Mouse (Mus musculus) myocyte (in vitro differentiated cells): ENCODE data around the gene Slc27a5. TPM values are rescaled to one million over a fixed set of nuclear protein-coding genes. Genes with fewer than 3 reads are reported as not detected.

Source experiments
- H3K27me3 ChIP-seq: one replicate; pipeline ENCODE4 v1.6.1; 2011; ENCODE audit not compliant: control insufficient read depth, insufficient read depth, insufficient read length
- H3K36me3 ChIP-seq: one replicate; pipeline ENCODE4 v1.6.1; 2011; ENCODE audit not compliant: control insufficient read depth, insufficient read depth
- H3K4me2 ChIP-seq: one replicate; pipeline ENCODE4 v1.6.1; 2011; ENCODE audit warnings: low read depth, control low read depth
- H3K4me3 ChIP-seq: one replicate; pipeline ENCODE4 v1.5.1; 2011; ENCODE audit warnings: mild to moderate bottlenecking, control low read depth, moderate library complexity
- H3K79me2 ChIP-seq: one replicate; pipeline ENCODE4 v1.6.1; 2011; ENCODE audit not compliant: control insufficient read depth, insufficient read depth
- H3ac ChIP-seq: one replicate; pipeline ENCODE4 v1.6.1; 2011; ENCODE audit not compliant: control insufficient read depth, insufficient read length
- CEBPB ChIP-seq: IDR thresholded peaks from 2 replicates; pipeline ENCODE4 v1.6.1; 2011; ENCODE audit warnings: mild to moderate bottlenecking, moderate library complexity; ENCODE audit not compliant: poor library complexity, insufficient read depth, severe bottlenecking
- E2F4 ChIP-seq: IDR thresholded peaks from one replicate; pipeline ENCODE4 v1.6.1; 2011; ENCODE audit warnings: mild to moderate bottlenecking, control low read depth, moderate library complexity; ENCODE audit not compliant: insufficient read depth
- MAX ChIP-seq: IDR thresholded peaks from one replicate; pipeline ENCODE4 v1.6.1; 2011; ENCODE audit warnings: low read depth, mild to moderate bottlenecking, control low read depth
- MYOD1 ChIP-seq, 3 experiments: IDR thresholded peaks; one replicate each; pipeline ENCODE4 v1.6.1; 2011; ENCODE audit warnings: control low read depth in 2 of 3, low read depth in 2 of 3, mild to moderate bottlenecking in 2 of 3, moderate library complexity in 1 of 3; ENCODE audit not compliant: insufficient read length in 2 of 3, control insufficient read depth in 1 of 3
- MYOG ChIP-seq, 3 experiments: IDR thresholded peaks; one replicate each; pipeline ENCODE4 v1.6.1; 2011; ENCODE audit warnings: control low read depth in 2 of 3, low read depth in 2 of 3, mild to moderate bottlenecking in 2 of 3; ENCODE audit not compliant: insufficient read length in 2 of 3, control insufficient read depth in 1 of 3, insufficient read depth in 1 of 3
- POLR2A ChIP-seq: IDR thresholded peaks from one replicate; pipeline ENCODE4 v1.6.1; 2011; ENCODE audit warnings: low read depth, mild to moderate bottlenecking, control low read depth, moderate library complexity; ENCODE audit not compliant: insufficient read length
- POLR2AphosphoS2 ChIP-seq: IDR thresholded peaks from one replicate; pipeline ENCODE4 v1.6.1; 2011; ENCODE audit warnings: low read depth, control low read depth; ENCODE audit not compliant: insufficient read length
- REST ChIP-seq: IDR thresholded peaks from one replicate; pipeline ENCODE4 v1.6.1; 2011; ENCODE audit warnings: mild to moderate bottlenecking, control low read depth, moderate library complexity; ENCODE audit not compliant: insufficient read depth, insufficient read length
- SRF ChIP-seq: IDR thresholded peaks from one replicate; pipeline ENCODE4 v1.6.1; 2011; ENCODE audit warnings: low read depth; ENCODE audit not compliant: control insufficient read depth, insufficient read length
- TCF12 ChIP-seq: IDR thresholded peaks from one replicate; pipeline ENCODE4 v1.6.1; 2011; ENCODE audit warnings: mild to moderate bottlenecking, control low read depth; ENCODE audit not compliant: poor library complexity, insufficient read depth, severe bottlenecking
- TCF3 ChIP-seq: IDR thresholded peaks from one replicate; pipeline ENCODE4 v1.6.1; 2011; ENCODE audit warnings: low read depth, control low read depth; ENCODE audit not compliant: insufficient read length
- USF1 ChIP-seq: IDR thresholded peaks from one replicate; pipeline ENCODE4 v1.6.1; 2011; ENCODE audit warnings: low read depth, mild to moderate bottlenecking, control low read depth, moderate library complexity
- polyA plus RNA-seq: library from polyadenylated mRNA; unstranded; fragments of >200 nt; fragmentation: generic; extraction: Trizol; gene quantifications from one replicate; pipeline ENCODE4 v1.2.1, GENCODE M21; 2012; ENCODE audit warnings: missing spikeins

Slc27a5 gene
- polyA plus RNA-seq, 1 experiment = not detected

DNA sequence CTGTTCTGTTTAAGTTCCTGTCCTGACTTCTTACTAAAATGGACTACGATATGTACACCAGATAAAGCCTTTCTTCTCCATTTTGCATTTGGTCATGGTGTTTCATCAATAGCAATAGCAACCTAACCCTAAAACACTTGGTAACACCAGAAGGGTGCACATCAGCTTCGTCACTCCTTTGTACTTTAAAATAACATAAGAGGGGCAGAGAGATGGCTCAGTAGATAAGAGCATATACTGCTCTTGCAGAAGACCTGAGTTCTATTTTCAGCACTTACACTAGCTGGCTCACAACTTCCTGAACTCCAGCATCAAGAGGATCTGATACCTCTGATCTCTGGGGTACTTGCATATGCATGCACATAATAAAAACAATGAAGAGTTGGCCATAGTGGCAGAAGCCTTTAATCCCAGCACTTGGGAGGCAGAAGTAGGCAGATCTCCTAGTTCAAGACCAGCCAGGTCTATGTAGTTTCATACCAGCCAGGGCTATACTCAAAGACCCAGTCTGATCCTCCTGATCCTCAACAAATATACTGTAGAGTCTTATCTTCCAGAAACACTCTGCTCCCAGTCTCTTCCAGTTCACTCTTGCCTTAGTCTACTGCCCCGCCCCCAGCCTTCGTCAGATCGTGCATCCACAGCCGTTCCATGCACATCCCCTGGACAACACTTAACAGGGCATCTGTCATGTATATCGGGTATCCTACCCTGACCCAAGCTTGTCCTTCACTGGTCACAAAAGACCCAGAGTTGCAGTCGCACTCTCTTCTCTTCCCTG, 10.4 kb downstream of the Slc27a5 start:
- no peak overlapping the region for H3K4me2 ChIP-seq
- H3K4me3 ChIP-seq = no peak overlapping the region
- no peak overlapping the region for H3ac ChIP-seq
- no peaks in the 10 kb centered on the region for H3K79me2 ChIP-seq
- H3K27me3 ChIP-seq = no peaks in the 10 kb centered on the region
- TF ChIP-seq TCF12 = no peak
- TF ChIP-seq CEBPB = no peak
- no peak for TF ChIP-seq TCF3
- TF ChIP-seq POLR2A = no peak
- no peak for TF ChIP-seq REST
- TF ChIP-seq POLR2AphosphoS2 = no peak
- no peak for TF ChIP-seq SRF
- no peak for TF ChIP-seq MYOG (IDR thresholded peaks at IDR 0.05; ENCODE audit: control insufficient read depth in 1 of 3, insufficient read depth in 1 of 3, insufficient read length in 2 of 3, low read depth in 2 of 3)
- TF ChIP-seq MYOD1 (IDR thresholded peaks at IDR 0.05; ENCODE audit: control insufficient read depth in 1 of 3, insufficient read length in 2 of 3, low read depth in 2 of 3) = no peak
- TF ChIP-seq MAX = no peak
- TF ChIP-seq E2F4 = no peak
- TF ChIP-seq USF1 = no peak
- no peaks in the 10 kb centered on the region for H3K36me3 ChIP-seq

DNA sequence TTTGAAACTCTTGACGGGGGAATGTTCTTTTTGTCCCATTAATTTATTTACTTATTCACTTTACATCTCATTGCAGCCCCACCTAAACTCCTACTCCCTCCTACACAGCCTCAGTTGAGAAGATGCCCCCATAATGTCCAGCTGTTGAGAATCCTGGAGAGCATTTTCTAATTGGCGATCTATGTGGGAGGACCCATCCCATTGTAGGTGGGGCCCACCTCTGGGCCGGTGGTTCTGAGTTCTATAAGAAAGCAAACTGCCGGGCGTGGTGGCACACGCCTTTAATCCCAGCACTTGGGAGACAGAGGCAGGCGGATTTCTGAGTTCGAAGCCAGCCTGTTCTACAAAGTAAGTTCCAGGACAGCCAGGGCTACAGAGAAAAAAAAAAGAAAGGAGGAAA, 11.1 kb downstream of the Slc27a5 start:
- Histone ChIP-seq H3K36me3 (no peaks in the 10 kb centered on the region), H3K4me2 (no peak overlapping the region), H3K79me2 (no peaks in the 10 kb centered on the region), H3ac (no peak overlapping the region), H3K4me3 (no peak overlapping the region), H3K27me3 (no peaks in the 10 kb centered on the region)
- no peak for TF ChIP-seq POLR2A
- no peak for TF ChIP-seq MYOD1 (IDR thresholded peaks at IDR 0.05; ENCODE audit: control insufficient read depth in 1 of 3, insufficient read length in 2 of 3, low read depth in 2 of 3)
- no peak for TF ChIP-seq TCF3
- TF ChIP-seq E2F4 = no peak
- no peak for TF ChIP-seq CEBPB
- no peak for TF ChIP-seq MAX
- no peak for TF ChIP-seq TCF12
- TF ChIP-seq POLR2AphosphoS2 = no peak
- no peak for TF ChIP-seq REST
- TF ChIP-seq SRF = no peak
- TF ChIP-seq MYOG (IDR thresholded peaks at IDR 0.05; ENCODE audit: control insufficient read depth in 1 of 3, insufficient read depth in 1 of 3, insufficient read length in 2 of 3, low read depth in 2 of 3) = no peak
- TF ChIP-seq USF1 = no peak

DNA sequence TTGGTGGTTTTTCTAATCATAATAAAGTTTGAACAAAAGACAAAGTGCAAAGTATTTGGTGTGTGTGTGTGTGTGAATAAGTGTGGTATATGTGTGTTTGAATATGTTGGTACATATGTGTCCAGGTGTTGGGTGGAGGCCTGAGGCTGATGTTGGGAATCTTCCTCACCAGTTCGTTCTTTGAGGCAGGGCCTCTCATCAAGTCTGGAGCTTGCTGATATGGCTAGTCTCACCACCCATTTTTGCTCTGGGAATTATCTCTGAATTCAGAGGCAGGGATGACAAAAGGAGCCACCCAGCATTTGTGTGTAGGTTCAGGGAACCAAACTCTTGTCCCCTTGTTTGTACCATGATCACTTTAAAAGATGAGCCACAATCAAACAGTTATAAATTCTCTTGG, 12.3 kb downstream of the Slc27a5 start:
- Histone ChIP-seq H3K4me2 (no peak overlapping the region), H3ac (no peak overlapping the region), H3K79me2 (no peaks in the 10 kb centered on the region), H3K27me3 (no peaks in the 10 kb centered on the region), H3K4me3 (no peak overlapping the region), H3K36me3 (no peaks in the 10 kb centered on the region)
- no peak for TF ChIP-seq REST
- no peak for TF ChIP-seq TCF12
- no peak for TF ChIP-seq POLR2A
- no peak for TF ChIP-seq TCF3
- TF ChIP-seq SRF = no peak
- TF ChIP-seq CEBPB = no peak
- no peak for TF ChIP-seq MYOG (IDR thresholded peaks at IDR 0.05; ENCODE audit: control insufficient read depth in 1 of 3, insufficient read depth in 1 of 3, insufficient read length in 2 of 3, low read depth in 2 of 3)
- TF ChIP-seq MAX = no peak
- TF ChIP-seq MYOD1 (IDR thresholded peaks at IDR 0.05; ENCODE audit: control insufficient read depth in 1 of 3, insufficient read length in 2 of 3, low read depth in 2 of 3) = no peak
- no peak for TF ChIP-seq POLR2AphosphoS2
- TF ChIP-seq USF1 = no peak
- no peak for TF ChIP-seq E2F4

DNA sequence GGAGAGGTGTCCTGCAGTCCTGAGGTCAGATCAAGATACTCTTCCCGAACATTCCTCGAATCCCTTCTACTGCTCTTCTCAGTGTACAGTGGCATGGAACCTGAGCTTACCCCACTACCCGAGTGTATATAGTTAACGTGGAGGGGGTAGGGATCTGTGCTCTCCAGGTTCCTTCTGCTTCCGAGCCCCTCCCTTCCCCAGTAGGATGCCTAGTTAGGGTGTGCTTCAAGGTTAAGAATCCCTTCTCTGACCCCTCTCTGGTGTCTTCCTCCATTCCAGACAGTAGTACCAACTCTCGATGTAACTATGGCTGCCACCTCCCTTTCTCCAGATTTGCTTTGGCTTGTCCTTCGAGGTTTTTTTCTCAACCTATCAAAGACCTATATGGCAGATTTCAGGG, 17.7 kb downstream of the Slc27a5 start:
- H3K4me3 ChIP-seq = no peak overlapping the region
- no peak for TF ChIP-seq REST
- TF ChIP-seq CEBPB = no peak
- no peak for TF ChIP-seq E2F4
- TF ChIP-seq SRF = no peak
- TF ChIP-seq POLR2AphosphoS2 = no peak
- TF ChIP-seq MYOG (IDR thresholded peaks at IDR 0.05; ENCODE audit: control insufficient read depth in 1 of 3, insufficient read depth in 1 of 3, insufficient read length in 2 of 3, low read depth in 2 of 3) = no peak
- TF ChIP-seq TCF3 = no peak
- TF ChIP-seq USF1 = no peak
- TF ChIP-seq TCF12 = no peak
- no peak for TF ChIP-seq MYOD1 (IDR thresholded peaks at IDR 0.05; ENCODE audit: control insufficient read depth in 1 of 3, insufficient read length in 2 of 3, low read depth in 2 of 3)
- TF ChIP-seq POLR2A = no peak
- no peak for TF ChIP-seq MAX

GRCm38 (mm10) chr7:12979776-12980175, 18.2 kb downstream of the Slc27a5 start:
- no peak overlapping the region for H3K4me2 ChIP-seq
- H3K36me3 ChIP-seq = no peaks in the 10 kb centered on the region
- no peak overlapping the region for H3ac ChIP-seq
- H3K79me2 ChIP-seq = no peaks in the 10 kb centered on the region
- TF ChIP-seq MAX = no peak
- TF ChIP-seq SRF = no peak
- TF ChIP-seq POLR2A = no peak
- TF ChIP-seq MYOD1 (IDR thresholded peaks at IDR 0.05; ENCODE audit: control insufficient read depth in 1 of 3, insufficient read length in 2 of 3, low read depth in 2 of 3) = no peak
- TF ChIP-seq POLR2AphosphoS2 = no peak
- TF ChIP-seq TCF12 = no peak
- TF ChIP-seq MYOG (IDR thresholded peaks at IDR 0.05; ENCODE audit: control insufficient read depth in 1 of 3, insufficient read depth in 1 of 3, insufficient read length in 2 of 3, low read depth in 2 of 3) = no peak
- TF ChIP-seq E2F4 = no peak
- no peak for TF ChIP-seq USF1
- TF ChIP-seq TCF3 = no peak
- no peak for TF ChIP-seq CEBPB
- TF ChIP-seq REST = no peak
- H3K27me3 ChIP-seq = no peaks in the 10 kb centered on the region
- H3K4me3 ChIP-seq = no peak overlapping the region

More for the DNA sequence above, 17.7 kb downstream of the Slc27a5 start:
- Histone ChIP-seq H3K27me3 (no peaks in the 10 kb centered on the region), H3K79me2 (no peaks in the 10 kb centered on the region), H3K4me2 (no peak overlapping the region), H3K36me3 (no peaks in the 10 kb centered on the region), H3ac (no peak overlapping the region)
